Mouse (Mus musculus): Measurements from ENCODE around the gene Rasd1. TPM values are rescaled to one million over a fixed set of nuclear protein-coding genes. Genes with fewer than 3 reads are reported as not detected.
"Not testable (repeated sequence)": the region's sequence is repeated elsewhere in the genome, so short reads cannot be mapped to it uniquely, and the experiment has no call there.

Gene Rasd1
- total RNA-seq, 2 experiments from 2014 or later, result not detected

DNA sequence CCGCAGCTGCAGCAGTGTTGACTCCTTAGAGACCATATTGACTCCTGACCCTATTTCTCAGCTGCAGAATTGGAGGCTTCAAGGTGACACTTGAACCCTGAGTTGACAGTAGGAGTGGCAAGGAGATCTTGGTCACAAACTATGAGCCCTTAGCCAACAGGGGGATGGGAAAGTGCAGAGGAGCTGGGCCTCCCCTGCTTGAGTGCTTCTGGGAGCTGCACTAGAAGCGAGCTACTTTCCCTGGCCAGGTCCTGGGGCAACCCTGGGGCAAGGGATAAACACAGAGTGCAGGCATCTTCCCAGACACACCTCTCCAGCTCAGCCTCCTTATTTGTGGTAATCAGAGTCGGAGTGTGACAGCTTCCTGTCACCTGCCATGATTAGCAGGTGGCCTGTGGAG lies 2.2 kb downstream of the Rasd1 start:
- no peak for ATAC-seq (replicated peaks; ENCODE audit: low FRiP score, poor library complexity, severe bottlenecking)

DNA sequence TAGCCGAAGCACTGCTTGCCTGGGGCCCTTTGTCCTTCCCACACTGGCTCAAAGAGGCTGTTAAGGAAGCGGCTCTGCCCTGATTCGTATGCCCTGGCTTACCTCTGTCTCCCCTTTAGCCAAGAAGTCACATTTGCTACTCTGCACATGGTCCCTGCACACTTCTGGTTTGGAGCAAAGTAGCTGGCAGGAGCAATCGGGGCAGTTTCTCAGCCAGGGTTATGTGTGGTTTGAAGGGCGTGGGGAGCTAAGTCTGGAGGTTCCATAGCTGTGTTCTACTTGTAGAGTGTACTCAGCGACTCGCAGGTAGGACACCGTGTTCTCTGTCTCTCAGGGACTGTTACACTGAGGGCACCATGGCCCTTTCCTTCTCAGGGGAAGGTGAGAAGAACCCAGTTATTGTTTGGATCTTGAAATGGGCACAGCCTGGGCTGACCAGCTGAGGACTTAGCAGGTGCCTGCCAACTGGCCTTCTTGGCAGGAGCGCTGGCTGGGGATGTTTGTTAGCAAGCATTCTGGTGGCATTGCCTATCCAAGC lies 3.3 kb downstream of the Rasd1 start:
- ATAC-seq (replicated peaks; ENCODE audit: low FRiP score, poor library complexity, severe bottlenecking), result no peak

DNA sequence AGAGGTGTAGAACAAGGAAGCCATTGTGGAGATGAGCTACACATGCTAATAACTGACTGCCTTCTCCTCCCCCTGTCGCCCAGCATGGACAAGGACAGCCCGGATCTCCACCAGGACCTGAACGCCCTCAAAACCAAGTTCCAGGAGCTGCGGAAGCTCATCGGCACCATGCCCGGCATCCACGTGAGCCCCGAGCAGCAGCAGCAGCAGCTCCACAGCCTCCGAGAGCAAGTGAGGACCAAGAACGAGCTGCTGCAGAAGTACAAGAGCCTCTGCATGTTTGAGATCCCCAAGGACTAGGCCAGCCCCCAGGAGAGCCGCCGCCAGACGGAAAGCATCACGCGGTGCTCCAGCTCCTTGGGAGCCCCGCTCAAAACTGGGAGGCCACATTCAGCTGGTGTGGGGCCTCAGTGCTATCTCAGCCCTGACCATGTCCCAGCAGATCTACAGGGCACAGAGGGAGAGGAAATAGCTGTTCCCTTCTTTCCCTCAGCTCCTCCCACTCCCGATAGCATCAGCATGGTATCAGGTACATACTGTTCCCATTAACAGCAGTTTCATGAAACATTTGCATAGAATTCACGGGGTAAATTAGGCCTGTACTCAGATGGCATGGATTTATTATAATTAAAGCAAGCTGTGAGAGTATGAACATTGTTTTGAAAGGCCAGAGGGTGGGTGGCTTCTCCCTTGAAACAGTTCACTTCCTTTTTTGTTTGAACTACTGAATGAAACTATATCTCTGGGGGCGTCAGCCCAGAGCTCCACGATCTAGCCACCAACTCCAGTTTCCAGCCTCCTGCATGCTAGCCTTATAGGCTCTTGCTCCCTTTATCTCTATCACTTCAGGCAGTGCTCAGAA lies 4.0 kb downstream of the Rasd1 start:
- ATAC-seq (replicated peaks; ENCODE audit: low FRiP score, poor library complexity, severe bottlenecking), result no peak

DNA sequence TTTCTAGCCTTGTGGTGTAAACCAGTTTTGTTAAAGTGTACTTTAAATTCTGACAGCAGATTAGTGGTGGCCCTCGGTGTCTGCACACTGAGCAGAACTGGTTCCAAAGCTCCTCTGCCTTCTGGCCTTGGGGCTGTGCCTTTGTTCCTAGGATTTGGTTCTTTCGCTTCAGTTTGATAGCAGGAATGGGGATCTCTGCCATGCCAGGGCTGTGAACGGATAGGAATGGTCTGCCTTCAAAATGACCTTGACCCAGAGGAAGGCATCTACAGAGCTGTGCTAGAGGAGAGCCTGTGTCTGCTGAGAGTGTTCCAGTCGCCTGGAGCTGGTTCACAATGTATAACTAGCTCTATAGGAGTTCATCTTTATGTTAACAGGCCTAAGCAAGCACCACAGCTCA lies 5.3 kb downstream of the Rasd1 start:
- ATAC-seq (replicated peaks; ENCODE audit: low FRiP score, poor library complexity, severe bottlenecking), result no peak

DNA sequence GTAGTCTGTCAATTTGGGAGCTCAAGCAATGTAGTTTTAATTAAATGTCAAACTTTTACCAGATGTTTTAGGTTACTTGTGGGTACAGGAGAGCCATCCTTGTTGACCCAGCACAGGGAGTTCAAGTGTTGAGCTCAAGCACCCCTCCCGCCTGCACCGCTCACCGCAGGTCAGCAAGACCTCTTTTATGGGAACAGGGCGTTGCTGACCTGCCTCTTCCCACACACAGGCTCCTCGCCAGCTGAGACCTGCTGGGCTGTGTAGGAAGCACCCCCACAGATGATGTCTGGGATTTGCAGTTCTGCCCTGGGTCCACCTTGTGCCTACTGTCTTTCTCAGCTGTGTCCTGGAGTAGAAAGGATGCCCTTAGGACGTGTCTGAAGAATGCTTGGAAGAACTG lies 8.0 kb downstream of the Rasd1 start:
- no peak for ATAC-seq (replicated peaks; ENCODE audit: low FRiP score, poor library complexity, severe bottlenecking)

DNA sequence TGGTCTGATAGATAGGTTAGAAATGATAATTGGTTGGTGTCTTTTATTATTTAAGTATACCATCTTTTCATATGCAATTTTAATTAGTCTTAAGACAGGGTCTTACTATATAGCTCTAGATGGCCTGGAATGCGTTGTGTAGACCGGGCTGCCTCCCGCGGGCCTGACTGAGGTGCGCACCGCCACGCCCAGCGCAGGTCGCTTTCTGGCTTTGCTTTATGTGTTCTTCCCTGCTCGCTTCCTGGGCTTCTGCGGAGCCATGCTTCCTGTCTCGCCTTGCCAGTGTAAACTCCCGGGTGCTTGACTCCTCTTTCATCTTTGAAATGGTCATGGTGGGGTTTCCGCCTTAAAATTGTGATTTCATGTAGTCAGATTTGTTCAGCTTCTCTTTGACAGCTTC lies 11.9 kb downstream of the Rasd1 start:
- no peak for ATAC-seq (replicated peaks; ENCODE audit: low FRiP score, poor library complexity, severe bottlenecking)

DNA sequence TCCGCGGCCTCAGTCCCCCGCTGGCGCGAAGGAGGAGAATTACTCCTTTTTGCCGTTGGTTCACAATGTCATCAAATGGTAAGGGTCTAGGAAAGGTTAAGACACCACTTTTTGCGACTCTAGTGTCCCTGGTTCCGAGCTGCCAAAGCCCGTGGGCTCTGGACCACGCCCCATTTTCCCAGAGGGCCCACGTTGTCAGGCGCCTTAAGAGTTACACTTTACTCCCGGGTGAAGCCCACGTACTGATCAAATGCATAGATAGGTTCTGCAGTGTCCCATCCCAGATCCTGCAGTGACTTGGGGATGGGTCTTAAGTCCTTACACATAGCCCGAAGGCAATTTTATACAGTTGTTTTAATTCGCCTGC lies 16.4 kb downstream of the Rasd1 start:
- ATAC-seq (replicated peaks; ENCODE audit: low FRiP score, poor library complexity, severe bottlenecking), result peak; percentile 50; the same call in 1 of the 2 replicates

DNA sequence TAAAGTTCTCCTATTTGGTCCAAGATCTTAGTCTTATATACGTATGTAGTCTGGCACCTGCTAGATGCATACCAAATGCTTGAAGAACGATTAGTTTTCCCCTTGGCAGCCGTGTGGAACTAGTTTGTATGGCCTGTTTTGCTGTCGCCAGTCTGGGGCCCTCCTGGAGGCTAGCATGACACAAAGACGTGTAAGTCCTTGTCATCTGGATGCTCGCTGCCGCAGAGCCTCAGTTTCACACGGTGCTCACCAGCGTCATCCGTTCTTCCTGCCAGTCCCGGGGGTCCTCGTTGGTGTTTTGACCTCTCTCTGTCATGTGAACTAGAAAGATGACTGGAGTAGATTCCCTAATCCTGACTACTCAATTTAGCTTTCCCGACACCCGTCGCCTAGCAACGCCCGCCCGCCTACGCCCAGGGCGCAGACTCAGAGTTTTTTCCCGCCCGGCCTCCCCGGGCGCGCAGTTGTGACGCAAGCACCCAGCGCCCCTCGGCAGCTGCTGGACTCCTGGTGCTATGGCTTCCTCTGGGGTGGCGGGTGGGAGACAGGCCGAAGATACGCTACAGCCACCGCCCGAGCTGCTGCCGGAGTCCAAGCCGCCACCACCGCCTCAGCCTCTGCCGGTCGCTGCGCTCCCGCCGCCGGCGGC lies 16.9 kb downstream of the Rasd1 start, which contains the start of gene Med9:
Gene Med9 (plus strand): TSS at position 455 of the 649 bp plus-strand sequence.
- peak; percentile 94 for ATAC-seq (replicated peaks; ENCODE audit: low FRiP score, poor library complexity, severe bottlenecking)

DNA sequence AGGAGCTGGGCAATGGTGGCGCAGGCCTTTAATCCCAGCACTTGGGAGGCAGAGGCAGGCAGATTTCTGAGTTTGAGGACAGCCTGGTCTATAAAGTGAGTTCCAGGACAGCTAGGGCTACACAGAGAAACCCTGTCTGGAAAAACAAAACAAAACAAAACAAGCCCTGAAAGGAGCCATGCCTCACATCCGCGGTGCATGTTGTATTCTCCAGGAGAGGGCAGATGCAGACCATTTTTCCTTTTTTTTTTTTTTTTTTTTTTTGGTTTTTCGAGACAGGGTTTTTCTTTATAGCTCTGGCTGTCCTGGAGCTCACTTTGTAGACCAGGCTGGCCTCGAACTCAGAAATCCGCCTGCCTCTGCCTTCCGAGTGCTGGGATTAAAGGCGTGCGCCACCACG lies 19.9 kb downstream of the Rasd1 start:
- ATAC-seq (replicated peaks; ENCODE audit: low FRiP score, poor library complexity, severe bottlenecking), result not testable (repeated sequence)

DNA sequence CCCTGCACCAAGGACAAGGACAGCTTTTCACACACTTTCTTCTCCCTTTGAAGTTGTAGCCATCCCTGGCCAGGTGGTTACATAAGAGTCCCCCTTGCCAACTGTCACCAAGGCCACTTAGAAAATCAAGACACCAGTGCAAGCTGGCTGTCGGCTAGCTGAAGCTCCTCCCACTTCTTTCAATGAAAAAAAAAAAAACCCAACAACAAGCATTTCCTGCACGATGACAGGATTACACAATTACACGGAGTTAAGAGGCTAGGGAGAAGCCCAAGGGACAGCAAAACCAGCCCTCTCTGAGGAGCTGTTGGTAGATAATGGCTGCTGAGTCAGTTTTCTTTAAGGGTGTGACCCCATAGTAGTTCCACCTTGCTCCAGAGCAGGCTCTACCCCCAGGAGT lies 23.4 kb downstream of the Rasd1 start:
- peak; percentile 81 for ATAC-seq (replicated peaks; ENCODE audit: low FRiP score, poor library complexity, severe bottlenecking)

DNA sequence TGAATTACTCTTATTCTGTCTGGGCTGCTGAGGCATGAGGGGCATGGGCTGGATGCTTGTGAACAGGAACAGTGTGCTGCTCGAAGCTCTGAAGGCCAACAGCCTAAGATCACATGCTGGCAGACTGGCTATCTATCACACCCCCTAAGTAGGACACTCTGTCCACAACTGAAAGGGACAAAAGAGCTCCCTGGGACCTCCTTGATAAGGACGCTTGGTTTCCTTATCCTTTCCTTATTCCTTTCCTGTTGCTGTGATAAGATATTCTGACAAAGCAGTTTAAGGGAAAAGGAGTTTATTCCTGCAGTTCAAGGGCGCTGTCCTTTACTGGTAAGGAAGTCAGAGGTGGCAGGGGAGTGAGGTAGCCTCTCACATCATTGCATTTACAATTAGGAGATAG lies 24.1 kb downstream of the Rasd1 start:
- no peak for ATAC-seq (replicated peaks; ENCODE audit: low FRiP score, poor library complexity, severe bottlenecking)

DNA sequence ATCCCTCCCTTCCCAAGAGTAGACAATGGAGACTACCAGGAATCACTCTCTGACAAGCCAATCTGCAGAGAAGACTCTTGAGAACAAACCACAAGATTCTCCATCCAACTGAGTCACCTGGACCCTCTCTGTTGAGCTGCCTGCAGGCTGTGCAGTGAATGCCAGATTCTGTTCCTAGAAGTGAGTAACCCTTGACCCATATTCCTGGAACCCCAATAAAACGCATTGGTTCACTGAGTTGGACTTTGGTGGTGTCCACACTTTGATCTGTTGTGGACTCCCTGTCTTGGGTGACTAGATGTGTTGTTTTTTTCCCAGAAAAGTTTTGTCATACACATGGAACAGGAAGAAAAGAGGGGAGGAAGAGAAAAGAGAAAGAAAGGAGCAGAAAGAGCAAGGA lies 24.9 kb downstream of the Rasd1 start:
- no peak for ATAC-seq (replicated peaks; ENCODE audit: low FRiP score, poor library complexity, severe bottlenecking)

DNA sequence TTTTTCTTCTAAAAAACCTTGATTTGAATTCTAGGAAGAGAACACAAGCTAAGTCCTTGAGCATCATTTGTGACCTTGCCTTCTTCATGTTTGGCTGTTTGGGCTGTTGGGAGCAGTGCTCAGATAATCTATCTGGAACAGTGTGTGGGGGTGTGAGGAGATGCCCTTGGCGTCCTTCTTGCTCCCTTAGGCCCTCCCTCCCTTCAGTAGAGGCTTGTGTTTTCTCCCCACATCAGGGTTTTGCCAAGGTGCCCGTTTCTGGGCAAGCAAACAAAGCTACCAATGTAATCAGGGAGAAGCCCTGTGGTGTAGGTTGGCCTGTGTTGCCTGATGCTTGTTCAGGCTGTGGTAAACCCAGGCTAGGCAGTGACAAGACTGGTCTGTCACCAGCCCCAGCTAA lies 27.1 kb downstream of the Rasd1 start:
- ATAC-seq (replicated peaks; ENCODE audit: low FRiP score, poor library complexity, severe bottlenecking), result no peak

DNA sequence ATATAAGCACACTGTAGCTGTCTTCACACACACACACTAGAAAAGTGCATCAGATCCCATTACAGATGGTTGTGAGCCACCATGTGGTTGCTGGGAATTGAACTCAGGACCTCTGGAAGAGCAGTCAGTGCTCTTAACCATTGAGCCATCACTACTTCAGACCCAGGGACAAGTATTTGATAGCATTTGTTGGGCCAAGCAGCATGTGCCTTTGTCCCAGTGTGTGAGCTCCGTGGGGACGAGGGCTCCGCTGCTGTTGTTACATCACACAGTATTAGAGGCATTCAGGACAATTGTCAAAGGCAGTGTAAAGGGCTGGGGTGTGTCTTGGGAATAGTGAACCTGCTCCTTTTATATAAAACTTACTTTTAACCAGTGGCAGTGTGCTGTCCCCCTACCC lies 27.7 kb downstream of the Rasd1 start:
- no peak for ATAC-seq (replicated peaks; ENCODE audit: low FRiP score, poor library complexity, severe bottlenecking)

DNA sequence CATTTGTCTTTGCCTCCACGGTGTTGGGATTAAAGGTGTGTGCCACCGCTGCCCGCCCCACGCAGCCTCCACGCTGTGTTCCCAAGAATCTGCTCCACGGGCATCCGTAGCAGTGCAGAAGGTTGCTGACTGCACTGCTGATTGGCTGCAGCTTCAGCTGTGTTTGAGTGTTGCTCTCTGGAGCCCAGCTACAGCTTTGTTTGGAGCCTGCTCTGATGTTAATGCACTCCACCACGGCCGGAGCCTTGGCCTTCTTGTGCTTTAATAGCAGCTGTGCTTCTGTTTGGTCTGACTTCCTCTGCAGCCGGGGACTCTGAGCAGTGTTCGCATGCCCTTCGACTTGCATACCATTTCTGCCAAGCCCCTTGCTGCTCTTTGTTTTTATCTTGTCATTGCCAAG lies 30.8 kb downstream of the Rasd1 start:
- no peak for ATAC-seq (replicated peaks; ENCODE audit: low FRiP score, poor library complexity, severe bottlenecking)

DNA sequence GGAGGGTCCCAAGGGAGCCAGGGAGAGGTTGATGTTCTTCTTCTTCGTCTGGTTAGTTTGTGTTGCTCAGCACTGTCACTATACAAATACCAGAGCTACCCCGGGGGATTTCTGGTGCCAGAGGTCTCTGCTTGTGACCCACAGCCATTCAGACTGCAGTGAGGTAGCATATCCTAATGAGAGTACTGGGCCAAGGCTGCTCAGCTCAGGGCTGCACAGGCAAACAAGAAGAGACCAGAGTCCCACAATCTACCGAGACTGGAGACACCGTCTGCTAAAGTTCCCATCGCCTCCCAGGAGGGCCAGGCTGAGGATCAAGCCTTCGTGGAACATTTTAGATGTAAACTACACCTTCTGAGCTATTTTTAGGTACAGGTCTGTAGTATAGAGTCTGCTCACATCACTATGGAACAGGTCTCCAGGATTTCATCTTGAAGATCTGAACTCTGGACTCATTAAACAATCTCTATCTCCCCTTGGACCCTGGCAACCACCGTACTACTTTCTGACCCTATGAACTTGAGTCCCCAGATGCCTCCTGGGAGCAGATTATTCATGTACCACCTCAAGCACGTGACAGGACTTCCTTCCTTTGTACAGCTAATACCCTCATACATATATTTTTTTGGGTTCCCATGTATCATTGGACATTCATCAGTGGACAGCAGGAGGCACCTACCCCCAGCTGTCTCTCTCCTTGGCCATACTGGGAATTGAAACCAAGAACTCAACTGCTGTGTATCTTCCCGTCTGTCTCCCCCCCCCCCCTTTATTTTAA lies 32.0 kb downstream of the Rasd1 start:
- ATAC-seq (replicated peaks; ENCODE audit: low FRiP score, poor library complexity, severe bottlenecking), result no peak

DNA sequence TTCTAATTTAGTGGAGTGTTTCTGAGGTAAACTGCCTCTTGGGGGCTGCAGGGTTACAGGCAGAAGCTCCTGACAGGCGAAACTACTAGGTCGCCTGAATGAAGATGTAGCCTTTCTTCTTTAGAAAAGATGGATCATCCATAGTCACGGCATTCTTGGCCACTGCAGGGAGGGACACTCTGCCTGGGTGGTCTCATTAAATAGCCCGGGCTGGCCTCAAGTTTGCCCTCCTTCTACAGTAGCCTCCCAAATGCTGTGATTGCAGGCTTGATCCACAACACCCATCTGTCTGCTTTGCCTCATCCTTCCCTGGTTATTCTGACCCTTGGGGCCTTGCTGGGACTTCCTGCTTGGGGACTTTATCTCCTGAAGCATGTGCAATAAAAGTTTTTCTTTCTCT lies 34.7 kb downstream of the Rasd1 start:
- ATAC-seq (replicated peaks; ENCODE audit: low FRiP score, poor library complexity, severe bottlenecking), result no peak

DNA sequence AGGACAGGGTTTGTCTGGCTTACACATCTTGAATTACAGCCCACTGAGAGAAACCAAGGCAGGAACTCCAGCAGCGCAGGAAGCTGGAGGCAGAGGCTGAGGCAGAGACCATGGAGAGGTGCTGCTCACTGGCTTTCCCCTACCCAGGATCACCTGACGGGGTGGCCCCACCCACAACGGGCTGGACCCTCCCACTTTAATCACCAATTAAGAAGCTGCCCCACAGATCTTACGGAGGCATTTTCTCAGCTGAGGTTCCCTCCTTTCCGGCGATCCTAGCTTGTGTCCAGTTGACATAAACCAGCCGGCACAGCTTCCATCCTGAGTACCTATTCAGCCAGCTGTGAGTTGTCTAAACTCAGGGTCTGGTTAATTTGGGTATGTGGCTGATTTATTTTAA lies 43.5 kb downstream of the Rasd1 start:
- ATAC-seq (replicated peaks; ENCODE audit: low FRiP score, poor library complexity, severe bottlenecking), result peak; percentile 55; the same call in 1 of the 2 replicates

DNA sequence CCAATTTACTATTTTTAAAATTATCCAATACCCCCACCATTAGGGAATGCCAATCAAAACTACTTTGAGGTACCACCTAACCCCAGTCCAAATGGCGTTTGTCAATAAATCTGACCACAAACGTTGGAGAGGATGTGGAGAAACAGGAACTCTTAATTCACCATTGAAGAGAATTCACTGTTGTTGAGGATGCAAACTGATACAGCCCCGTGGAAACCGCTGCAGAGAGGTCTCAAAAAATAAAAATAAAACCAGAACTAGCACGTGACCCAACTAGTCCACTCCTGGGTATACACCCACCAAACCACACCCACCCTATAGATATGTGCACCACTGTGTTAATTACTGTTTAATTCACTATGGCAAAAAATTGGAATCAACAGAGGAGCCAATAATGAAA lies 44.4 kb downstream of the Rasd1 start:
- ATAC-seq (replicated peaks; ENCODE audit: low FRiP score, poor library complexity, severe bottlenecking), result peak; percentile 71; the same call in 1 of the 2 replicates

DNA sequence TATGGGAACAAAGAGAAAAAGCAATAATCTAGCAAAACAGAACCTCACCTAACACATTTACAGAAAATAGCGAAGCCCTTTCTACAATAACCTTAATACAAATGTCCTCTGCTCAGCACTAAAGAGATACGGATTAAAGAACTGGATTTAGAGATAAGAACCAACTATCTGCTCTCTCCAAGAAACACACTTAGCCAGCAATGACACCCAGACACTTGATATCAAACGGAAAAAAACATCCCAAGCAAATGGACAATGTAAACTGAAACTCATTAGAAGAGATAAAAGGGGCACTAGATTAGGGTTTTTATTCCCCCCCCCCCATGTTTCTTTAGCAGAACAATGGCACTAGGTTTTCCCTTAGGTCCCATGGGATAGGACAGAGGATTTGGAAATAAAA lies 45.3 kb downstream of the Rasd1 start:
- peak; percentile 48; the same call in 1 of the 2 replicates for ATAC-seq (replicated peaks; ENCODE audit: low FRiP score, poor library complexity, severe bottlenecking)

Measured in erythroid progenitor cell, adult 5-6 weeks (primary cell).